Mouse (Mus musculus) embryo, embryonic 11.5 days (tissue): ENCODE measurements around the gene Hagh.

Source experiments
- DNase-seq: peaks from one replicate; pipeline ENCODE4 v3.0.0-alpha.2; 2012; ENCODE audit warnings: low read depth, low spot score

The Hagh gene

GRCm38 (mm10) chr17:24885356-24886133, 45.6 kb downstream of the Hagh start:
- DNase-seq = no peak

DNA sequence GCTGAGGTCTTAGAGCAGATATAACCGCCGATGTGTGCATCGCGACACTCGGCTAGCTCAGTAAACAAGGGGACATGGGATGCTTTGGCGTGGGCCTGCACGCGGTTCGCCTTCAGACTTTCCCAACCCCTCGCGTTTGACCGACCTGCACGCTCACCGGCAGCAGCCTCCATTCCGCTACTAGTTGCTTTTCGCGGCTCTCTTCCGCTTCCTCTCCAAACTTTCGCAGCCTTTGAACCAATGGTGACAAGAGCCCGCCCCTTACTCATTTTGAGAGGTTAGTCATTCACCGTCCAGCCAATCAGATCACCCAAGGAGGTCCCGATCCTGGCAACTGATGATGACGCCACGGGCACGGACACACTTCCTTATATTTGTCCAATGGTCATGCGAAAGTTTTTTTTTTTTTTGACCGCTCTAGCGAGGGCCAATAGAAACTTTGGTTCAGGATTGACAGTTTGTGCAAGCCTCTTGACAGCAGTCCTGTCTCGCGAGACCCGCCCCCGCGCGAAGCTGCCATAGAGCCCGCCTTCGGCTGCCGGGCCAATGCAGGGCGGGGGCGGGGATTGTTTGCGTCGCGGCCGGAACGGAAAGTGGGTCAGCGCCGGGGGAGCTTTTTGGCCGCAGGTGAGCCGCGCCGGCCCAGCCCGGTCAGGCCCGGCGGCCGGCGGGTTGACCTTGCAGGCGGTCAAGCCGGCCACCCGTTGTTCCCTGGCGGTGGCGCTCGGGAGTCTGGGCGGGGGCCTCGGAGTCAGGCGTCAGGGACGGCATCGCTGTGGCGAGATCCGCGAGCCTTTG, 46.4 kb downstream of the Hagh start, which contains the start of the genes Nubp2 and Spsb3:
Nubp2 (minus strand) TSS at position 216 of the 798 bp plus-strand sequence.
Spsb3 (plus strand) TSS at position 510 of the 798 bp plus-strand sequence.
- DNase-seq = peak; percentile 98

GRCm38 (mm10) chr17:24886932-24887271, 47.0 kb downstream of the Hagh start:
- DNase-seq = no peak

DNA sequence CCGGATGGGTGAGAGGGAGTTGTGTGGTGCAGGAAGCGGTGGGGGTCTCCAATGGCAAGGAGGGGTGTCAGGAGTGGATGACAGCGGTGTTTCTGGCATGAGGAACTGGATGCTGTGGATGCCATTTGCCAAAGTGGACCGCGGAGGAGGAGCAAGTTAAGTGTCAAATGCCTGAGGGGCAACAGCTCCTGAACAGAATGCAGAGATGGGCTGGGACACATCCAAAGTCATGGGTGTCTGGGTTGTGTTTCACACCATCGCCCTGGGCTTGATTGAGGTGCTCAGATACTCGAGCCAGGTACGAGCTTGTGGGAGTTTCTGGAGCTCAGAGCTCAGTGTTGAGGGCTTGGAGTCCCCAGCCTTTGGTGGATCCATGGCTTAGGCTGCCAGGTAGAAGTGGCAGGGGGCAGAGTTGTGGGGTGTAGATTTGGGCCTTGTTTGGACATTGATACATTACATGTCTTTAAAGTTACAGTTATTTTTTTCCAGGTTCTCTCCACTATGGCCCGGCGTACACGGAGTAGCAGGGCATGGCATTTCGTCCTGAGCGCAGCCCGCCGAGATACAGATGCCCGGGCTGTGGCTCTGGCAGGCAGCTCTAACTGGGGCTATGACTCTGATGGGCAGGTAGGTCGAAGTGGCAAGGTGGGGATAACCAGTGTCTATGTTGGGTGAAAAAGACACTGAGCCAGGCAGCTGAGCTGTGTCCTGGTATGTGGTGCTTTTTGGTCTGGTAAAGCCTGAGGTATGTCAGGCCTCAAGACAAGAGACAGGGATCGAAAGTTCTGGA, 47.5 kb downstream of the Hagh start:
- DNase-seq = no peak

DNA sequence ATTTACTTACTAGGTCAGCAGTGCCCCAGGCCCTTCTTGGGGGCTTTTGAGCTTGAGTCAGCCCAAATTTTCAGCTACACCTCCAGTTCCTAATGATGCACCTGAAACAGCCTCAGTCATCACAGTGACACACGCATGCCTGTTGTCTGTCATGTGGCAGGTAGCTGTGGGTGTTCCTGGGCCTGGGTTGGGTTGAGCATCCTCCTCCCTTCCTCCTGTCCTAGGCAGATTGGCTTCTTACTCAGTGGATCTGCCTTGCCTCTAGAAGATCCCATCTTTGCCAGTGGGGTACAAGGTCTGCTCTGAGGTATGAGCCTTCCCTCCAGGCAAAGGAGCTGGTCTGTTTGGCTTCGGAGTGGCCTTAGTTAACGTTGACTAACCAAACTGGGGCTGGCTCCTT, 48.9 kb downstream of the Hagh start:
- no peak for DNase-seq

DNA sequence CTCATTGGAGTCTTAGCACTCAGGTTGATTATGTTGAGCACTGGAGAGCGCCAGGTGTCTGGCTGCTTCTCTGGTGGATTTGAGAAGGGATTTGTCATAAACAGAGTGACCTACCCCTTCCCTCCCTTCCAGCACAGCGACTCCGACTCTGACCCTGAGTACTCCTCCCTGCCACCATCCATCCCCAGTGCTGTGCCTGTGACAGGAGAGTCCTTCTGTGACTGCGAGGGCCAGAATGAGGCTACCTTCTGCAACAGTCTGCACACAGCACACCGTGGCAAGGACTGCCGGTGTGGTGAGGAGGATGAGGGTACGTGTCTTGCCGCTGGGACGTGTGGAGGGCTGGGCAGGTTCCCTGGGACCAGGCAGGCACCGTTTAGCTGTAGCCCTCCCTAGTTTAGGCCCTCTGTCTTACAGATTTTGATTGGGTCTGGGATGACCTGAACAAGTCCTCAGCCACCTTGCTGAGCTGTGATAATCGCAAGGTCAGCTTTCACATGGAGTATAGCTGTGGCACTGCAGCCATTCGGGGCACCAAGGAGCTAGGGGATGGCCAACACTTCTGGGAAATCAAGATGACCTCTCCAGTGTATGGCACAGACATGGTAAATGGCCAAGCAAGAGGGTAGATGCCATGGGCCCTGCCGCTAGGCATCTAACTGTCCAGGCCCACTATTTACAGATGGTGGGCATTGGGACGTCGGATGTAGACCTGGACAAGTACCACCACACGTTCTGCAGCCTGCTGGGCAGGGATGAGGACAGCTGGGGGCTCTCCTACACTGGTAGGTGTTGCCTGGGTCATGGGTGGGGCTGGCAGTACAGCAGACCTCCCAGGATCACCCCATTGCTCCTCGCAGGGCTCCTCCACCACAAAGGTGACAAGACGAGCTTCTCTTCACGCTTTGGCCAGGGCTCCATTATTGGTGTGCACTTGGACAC, 50.5 kb downstream of the Hagh start:
- DNase-seq = no peak

DNA sequence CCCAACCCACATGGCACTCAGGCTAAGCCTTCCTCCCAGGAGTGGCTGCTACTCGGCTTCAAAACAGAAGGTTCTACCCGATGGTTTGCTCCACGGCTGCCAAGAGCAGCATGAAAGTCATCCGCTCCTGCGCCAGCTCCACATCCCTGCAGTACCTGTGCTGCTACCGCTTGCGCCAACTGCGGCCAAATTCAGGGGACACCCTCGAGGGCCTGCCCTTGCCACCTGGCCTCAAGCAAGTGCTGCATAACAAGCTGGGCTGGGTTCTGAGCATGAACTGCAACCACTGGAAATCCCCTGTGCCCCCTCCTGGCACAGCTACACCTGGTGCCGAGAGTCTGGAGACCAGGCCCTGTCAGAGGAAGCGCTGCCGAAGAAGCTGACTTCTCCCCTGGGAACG, 51.4 kb downstream of the Hagh start:
- DNase-seq = no peak

- DNase-seq = no peak
Observed at GRCm38 (mm10) chr17:24892785-24893184, 52.8 kb downstream of the Hagh start.

DNA sequence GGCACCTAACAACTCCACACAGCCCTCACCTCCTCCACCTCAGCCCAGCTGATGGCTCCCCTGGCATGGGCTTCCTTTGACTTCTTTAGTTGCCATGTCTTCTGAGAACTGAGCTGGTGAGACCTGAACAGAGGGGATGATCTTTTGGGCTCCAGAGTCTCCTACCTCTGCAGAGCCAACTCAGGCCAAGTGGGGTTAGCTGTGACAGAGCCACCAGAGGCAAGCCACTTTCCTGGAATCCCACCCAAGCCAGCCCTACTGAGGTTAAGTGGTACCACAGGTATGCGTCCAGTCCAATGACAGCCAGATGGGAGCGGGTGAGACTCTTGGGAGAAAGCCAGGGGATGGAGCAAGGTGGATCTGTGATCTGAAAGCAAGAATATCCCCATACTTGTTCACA, 53.3 kb downstream of the Hagh start:
- no peak for DNase-seq

GRCm38 (mm10) chr17:24894061-24894994, 54.4 kb downstream of the Hagh start:
- no peak for DNase-seq

- peak; percentile 76 for DNase-seq
Observed at GRCm38 (mm10) chr17:24894995-24895547, 55.1 kb downstream of the Hagh start, which contains the start of the genes Eme2 and Mrps34. Eme2 (minus strand) TSS chr17:24895087. Mrps34 (plus strand) TSS chr17:24895116.

DNA sequence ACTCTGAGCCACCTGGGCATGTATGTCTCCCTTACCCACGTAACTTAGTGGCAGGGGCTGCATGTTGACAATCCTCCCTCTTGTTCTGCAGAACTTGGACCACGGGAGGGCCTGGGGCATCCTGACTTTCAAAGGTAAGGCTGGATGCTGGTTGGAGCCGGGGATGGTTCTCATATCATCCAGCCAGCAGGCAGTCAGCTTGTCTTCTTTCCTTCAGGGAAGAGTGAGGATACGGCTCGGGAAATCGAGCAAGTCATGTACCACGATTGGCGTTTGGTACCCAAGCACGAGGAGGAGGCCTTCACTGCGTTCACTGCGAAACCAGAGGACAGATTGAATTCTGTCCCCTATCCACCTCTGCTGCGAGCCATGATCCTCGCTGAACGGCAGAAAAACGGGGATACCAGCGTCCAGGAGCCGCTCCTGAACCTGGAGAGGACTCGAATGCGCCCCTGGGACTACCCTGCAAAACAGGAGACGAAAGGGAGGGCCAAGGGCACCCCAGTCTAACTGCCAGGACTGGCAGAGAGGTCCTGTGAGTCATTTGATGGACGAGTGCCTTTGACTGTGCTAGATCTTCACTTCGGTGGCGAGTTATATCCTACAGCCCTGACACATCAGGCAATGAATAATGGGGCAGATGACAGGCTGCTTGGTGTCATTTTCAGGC, 55.8 kb downstream of the Hagh start:
- DNase-seq = no peak

- DNase-seq = peak; percentile 50
Observed at GRCm38 (mm10) chr17:24896241-24896992, 56.5 kb downstream of the Hagh start, which contains the start of gene Nme3. Nme3 (plus strand) TSS chr17:24896500.

DNA sequence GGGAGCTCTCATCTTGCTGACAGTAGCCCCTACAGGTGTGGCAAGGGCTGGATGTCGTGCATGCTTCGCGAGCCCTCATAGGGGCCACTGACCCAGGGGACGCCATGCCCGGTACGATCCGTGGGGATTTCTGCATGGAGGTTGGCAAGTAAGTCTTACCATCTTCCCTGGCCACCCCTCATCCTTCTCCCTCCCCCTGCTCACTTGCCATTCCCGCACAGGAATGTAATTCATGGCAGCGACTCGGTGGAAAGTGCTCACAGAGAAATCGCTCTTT, 57.0 kb downstream of the Hagh start:
- no peak for DNase-seq

DNA sequence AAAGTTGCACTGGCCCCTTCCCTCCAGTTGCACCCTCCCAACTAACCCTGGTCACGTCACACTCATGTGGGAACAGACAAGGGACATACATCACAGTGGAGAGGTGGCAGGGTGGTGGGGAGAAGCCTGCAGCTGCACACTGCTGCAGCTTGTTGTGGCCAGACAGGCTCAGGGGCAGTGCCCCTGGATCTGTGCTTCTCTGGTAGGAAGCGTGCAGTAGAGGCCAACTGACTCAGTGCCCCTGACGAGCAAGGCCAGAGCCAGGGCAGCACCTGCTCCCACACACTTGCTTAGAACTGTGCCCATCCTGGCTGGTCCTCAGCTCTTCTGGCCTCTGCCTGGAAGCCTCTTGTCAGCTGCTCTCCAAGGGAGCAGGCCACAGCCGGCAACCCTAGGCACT, 57.7 kb downstream of the Hagh start:
- DNase-seq = no peak

DNA sequence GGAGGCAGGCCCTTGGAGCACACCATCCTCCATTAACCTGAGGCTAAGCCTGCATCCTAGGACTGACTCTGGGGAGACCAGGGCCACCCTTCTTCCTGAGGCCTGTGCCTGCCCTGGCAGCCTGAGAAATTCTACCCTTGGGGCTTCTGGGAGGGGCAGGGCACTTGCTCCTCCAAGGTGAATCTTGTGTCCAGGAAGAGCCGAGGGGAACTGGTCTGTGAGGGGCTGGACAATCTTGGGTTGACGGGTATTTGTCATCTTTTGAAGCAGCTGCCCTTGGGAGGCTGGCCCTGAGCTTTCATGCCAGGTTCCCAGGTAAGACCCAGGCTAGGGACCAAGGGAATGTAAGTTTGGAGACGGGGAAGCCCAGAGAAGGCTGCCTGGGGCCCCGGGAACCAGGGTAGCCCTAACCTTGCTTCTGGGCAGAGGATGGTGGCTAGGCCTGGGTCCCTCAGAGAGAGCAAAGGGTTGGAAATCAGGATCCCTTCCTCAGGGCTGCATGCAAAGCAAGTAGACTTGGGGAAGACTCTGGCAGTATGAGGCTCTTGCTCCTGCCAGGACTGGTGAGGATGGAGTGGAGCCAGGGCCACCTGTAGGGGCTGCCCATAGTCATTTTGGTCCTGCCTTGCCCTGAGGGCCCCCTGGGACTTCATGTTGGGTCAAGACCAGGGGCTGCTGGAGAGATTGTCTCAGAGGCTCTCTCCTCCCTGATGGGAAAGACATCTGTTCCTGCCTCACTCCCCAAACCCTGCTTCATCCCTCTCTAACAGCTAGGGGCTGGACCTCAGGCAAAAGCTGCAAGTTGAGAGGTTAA, 58.3 kb downstream of the Hagh start:
- no peak for DNase-seq

- DNase-seq = no peak
Observed at GRCm38 (mm10) chr17:24899153-24899552, 59.2 kb downstream of the Hagh start.
